Mouse (Mus musculus) stomach, embryonic 15.5 days (tissue): ENCODE data around the gene Znrf2. TPM values are rescaled to one million over a fixed set of nuclear protein-coding genes. Genes with fewer than 3 reads are reported as not detected.

Experiments used
- ATAC-seq: fragments of 200-750 bp; cut with Nextera tagmentation; 2 replicates; pipeline ENCODE4 v1.8.0; 2017; ENCODE audit warnings: low read depth, moderate number of reproducible peaks, moderate TSS enrichment; ENCODE audit not compliant: insufficient read depth, low FRiP score
- H3K27ac ChIP-seq: fragments of 300-500 bp; sonication (generic); 2 replicates; pipeline ENCODE4 v1.5.1; 2015; ENCODE audit warnings: mild to moderate bottlenecking, inconsistent platforms
- H3K27me3 ChIP-seq: fragments of 300-500 bp; sonication (generic); replicated peaks from 2 replicates; pipeline ENCODE4 v1.6.1; 2015; ENCODE audit warnings: inconsistent platforms
- H3K36me3 ChIP-seq: fragments of 300-500 bp; sonication (generic); 2 replicates; pipeline ENCODE4 v1.6.1; 2015; ENCODE audit warnings: inconsistent platforms
- H3K4me1 ChIP-seq: fragments of 300-500 bp; sonication (generic); 2 replicates; pipeline ENCODE4 v1.6.1; 2015; ENCODE audit warnings: inconsistent platforms
- H3K4me2 ChIP-seq: fragments of 300-500 bp; sonication (generic); 2 replicates; pipeline ENCODE4 v1.6.1; 2015; ENCODE audit warnings: mild to moderate bottlenecking, inconsistent platforms
- H3K4me3 ChIP-seq: fragments of 300-500 bp; sonication (generic); replicated peaks from 2 replicates; pipeline ENCODE4 v1.5.1; 2015; ENCODE audit warnings: inconsistent platforms
- H3K9ac ChIP-seq: fragments of 300-500 bp; sonication (generic); 2 replicates; pipeline ENCODE4 v1.6.1; 2015; ENCODE audit warnings: inconsistent platforms
- H3K9me3 ChIP-seq: fragments of 300-500 bp; sonication (generic); 2 replicates; pipeline ENCODE4 v1.6.1; 2016; ENCODE audit warnings: inconsistent platforms
- WGBS: fragments of 180-500 bp; shearing (Covaris S2); methylation state at CpG from one replicate; pipeline ENCODE4 v1.1.7; 2015; 5-methylcytosine and 5-hydroxymethylcytosine counted together
- polyA plus RNA-seq: library from polyadenylated mRNA; unstranded; fragments of >200 nt; fragmentation: Nextera tagmentation; extraction: Ambion mirVana; gene quantifications from 2 replicates; pipeline ENCODE4 v1.2.1, GENCODE M21; 2015

Znrf2 gene
- polyA plus RNA-seq, 1 experiment from 2014 or later = 5.3 TPM

- no peaks in the 10 kb centered on the region; the same call in 1 of the 2 replicates for H3K4me1 ChIP-seq
- no peak overlapping the region for H3K9ac ChIP-seq
- H3K36me3 ChIP-seq = no peaks in the 10 kb centered on the region
- no peak overlapping the region for H3K4me3 ChIP-seq
- no peak overlapping the region for H3K4me2 ChIP-seq
- WGBS = 46% methylated on average over 6 of the region's 6 CpGs
- no peaks in the 10 kb centered on the region for H3K27me3 ChIP-seq
- no peak overlapping the region for H3K27ac ChIP-seq
- no peaks in the 10 kb centered on the region for H3K9me3 ChIP-seq
- ATAC-seq = no peak
Observed at GRCm38 (mm10) chr6:54788493-54788892, 28.2 kb upstream of the Znrf2 start.

DNA sequence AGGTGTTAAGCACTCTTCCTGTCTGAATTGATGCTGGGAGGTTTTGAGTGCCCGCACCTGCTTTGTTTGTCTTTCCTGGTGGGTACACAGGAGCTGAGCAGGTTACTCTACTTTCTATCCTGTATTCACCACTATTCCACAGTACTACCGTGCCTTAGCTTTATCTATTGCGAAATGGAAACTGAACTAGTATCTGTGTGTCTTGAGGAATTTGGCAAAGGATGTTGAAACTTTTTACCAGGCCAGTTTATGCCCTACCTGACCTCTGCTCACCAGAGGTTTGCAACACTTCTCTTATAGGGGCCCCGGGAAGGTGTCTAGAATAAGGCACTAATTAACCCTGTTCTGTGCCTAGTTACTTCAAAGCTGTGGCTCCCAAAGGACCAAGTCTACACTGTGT, 27.6 kb upstream of the Znrf2 start:
- Histone ChIP-seq H3K4me3 (no peak overlapping the region), H3K27ac (no peak overlapping the region), H3K9me3 (no peaks in the 10 kb centered on the region), H3K27me3 (no peaks in the 10 kb centered on the region), H3K36me3 (no peaks in the 10 kb centered on the region), H3K9ac (no peak overlapping the region), H3K4me1 (no peaks in the 10 kb centered on the region; the same call in 1 of the 2 replicates), H3K4me2 (no peak overlapping the region)
- 66% methylated on average over 4 of the region's 4 CpGs for WGBS
- ATAC-seq = peak; percentile 53; the same call in 1 of the 2 replicates

GRCm38 (mm10) chr6:54790071-54790470, 26.6 kb upstream of the Znrf2 start:
- no peak overlapping the region for H3K4me3 ChIP-seq
- 70% methylated on average over 4 of the region's 4 CpGs for WGBS
- no peak overlapping the region for H3K4me2 ChIP-seq
- H3K27me3 ChIP-seq = no peaks in the 10 kb centered on the region
- no peak for ATAC-seq
- H3K36me3 ChIP-seq = no peaks in the 10 kb centered on the region
- no peaks in the 10 kb centered on the region for H3K9me3 ChIP-seq
- H3K27ac ChIP-seq = no peak overlapping the region
- H3K4me1 ChIP-seq = no peaks in the 10 kb centered on the region; the same call in 1 of the 2 replicates
- no peak overlapping the region for H3K9ac ChIP-seq

GRCm38 (mm10) chr6:54793853-54794252, 22.9 kb upstream of the Znrf2 start:
- no peak for ATAC-seq
- Histone ChIP-seq H3K4me1 (no peaks in the 10 kb centered on the region), H3K9me3 (no peaks in the 10 kb centered on the region), H3K9ac (no peak overlapping the region), H3K4me3 (no peak overlapping the region), H3K4me2 (no peak overlapping the region), H3K27me3 (no peaks in the 10 kb centered on the region), H3K27ac (no peak overlapping the region), H3K36me3 (no peaks in the 10 kb centered on the region)
- 88% methylated on average over 3 of the region's 3 CpGs for WGBS

- 72% methylated on average over 2 of the region's 2 CpGs for WGBS
- no peak overlapping the region for H3K9ac ChIP-seq
- no peak overlapping the region for H3K4me3 ChIP-seq
- H3K9me3 ChIP-seq = no peaks in the 10 kb centered on the region
- H3K27me3 ChIP-seq = no peaks in the 10 kb centered on the region
- H3K4me1 ChIP-seq = no peaks in the 10 kb centered on the region
- H3K4me2 ChIP-seq = no peak overlapping the region
- H3K27ac ChIP-seq = no peak overlapping the region
- no peak for ATAC-seq
- no peaks in the 10 kb centered on the region for H3K36me3 ChIP-seq
Observed at GRCm38 (mm10) chr6:54794372-54794771, 22.3 kb upstream of the Znrf2 start.

GRCm38 (mm10) chr6:54794991-54795390, 21.7 kb upstream of the Znrf2 start:
- no peaks in the 10 kb centered on the region for H3K27me3 ChIP-seq
- H3K9ac ChIP-seq = no peak overlapping the region
- ATAC-seq = no peak
- H3K4me1 ChIP-seq = no peaks in the 10 kb centered on the region
- H3K4me2 ChIP-seq = no peak overlapping the region
- H3K4me3 ChIP-seq = no peak overlapping the region
- no peak overlapping the region for H3K27ac ChIP-seq
- H3K36me3 ChIP-seq = no peaks in the 10 kb centered on the region
- H3K9me3 ChIP-seq = no peaks in the 10 kb centered on the region
- WGBS = 80% methylated on average over 5 of the region's 5 CpGs

- Histone ChIP-seq H3K27me3 (no peaks in the 10 kb centered on the region), H3K9ac (no peak overlapping the region), H3K27ac (no peak overlapping the region), H3K9me3 (no peaks in the 10 kb centered on the region), H3K4me1 (no peaks in the 10 kb centered on the region), H3K36me3 (no peaks in the 10 kb centered on the region), H3K4me3 (no peak overlapping the region), H3K4me2 (no peak overlapping the region)
- no peak for ATAC-seq
- 57% methylated on average over 5 of the region's 5 CpGs for WGBS
Observed at GRCm38 (mm10) chr6:54795971-54796370, 20.7 kb upstream of the Znrf2 start.

- no peak for ATAC-seq
- 38% methylated on average over 8 of the region's 8 CpGs for WGBS
- Histone ChIP-seq H3K4me3 (no peak overlapping the region), H3K4me2 (peak overlapping the region; percentile 16; the same call in 1 of the 2 replicates), H3K9me3 (no peaks in the 10 kb centered on the region), H3K9ac (no peak overlapping the region), H3K27ac (0 out of 2 replicates have a peak overlapping the region, but pooled peaks have one; percentile 17), H3K27me3 (no peaks in the 10 kb centered on the region), H3K36me3 (no peaks in the 10 kb centered on the region), H3K4me1 (peaks cover 11% of the 10 kb centered on the region; the same call in 1 of the 2 replicates)
Observed at GRCm38 (mm10) chr6:54802348-54802747, 14.4 kb upstream of the Znrf2 start.

DNA sequence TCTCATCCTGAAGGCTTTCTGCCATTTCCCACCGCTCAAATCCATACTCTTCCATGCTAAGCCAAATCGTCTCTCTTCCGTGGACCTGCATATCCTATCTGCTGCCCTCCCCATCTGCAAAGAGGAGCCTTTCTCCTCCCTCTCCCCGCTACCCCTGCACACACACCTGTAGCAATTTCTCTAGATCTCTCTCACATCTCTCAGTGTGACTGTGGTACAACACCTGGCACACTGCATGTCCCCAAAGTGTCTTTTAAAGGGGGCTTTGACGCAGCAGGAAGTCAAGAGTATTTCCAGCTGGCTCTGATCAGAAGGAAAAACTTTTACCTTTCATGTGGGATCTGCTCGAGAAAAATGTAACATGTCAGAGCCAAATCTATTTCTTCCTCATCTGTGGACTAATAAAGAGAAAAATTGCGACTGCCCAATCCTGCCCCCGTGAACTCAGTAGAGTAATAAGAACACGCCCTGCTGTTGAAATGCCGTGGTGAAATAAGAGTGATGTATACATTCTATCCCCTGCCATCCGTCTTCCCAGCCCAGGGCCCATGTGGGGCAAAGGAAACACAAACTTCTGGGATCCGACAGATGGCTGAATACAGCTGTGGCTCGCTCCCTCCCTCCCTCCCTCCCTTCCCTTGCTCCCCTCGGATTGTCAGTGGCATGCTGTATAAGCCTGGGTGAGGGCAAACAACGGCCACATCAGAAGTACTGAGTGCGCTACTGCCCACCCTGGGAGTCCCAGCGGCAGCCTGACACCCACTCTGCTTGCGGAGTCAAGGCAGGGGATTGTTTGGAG, 12.5 kb upstream of the Znrf2 start:
- Histone ChIP-seq H3K27me3 (no peaks in the 10 kb centered on the region), H3K27ac (no peak overlapping the region), H3K4me3 (no peak overlapping the region), H3K4me2 (no peak overlapping the region), H3K9me3 (no peaks in the 10 kb centered on the region), H3K36me3 (no peaks in the 10 kb centered on the region), H3K4me1 (peaks cover 11% of the 10 kb centered on the region; the same call in 1 of the 2 replicates), H3K9ac (no peak overlapping the region)
- no peak; the same call in 1 of the 2 replicates for ATAC-seq
- 34% methylated on average over 17 of the region's 18 CpGs for WGBS

DNA sequence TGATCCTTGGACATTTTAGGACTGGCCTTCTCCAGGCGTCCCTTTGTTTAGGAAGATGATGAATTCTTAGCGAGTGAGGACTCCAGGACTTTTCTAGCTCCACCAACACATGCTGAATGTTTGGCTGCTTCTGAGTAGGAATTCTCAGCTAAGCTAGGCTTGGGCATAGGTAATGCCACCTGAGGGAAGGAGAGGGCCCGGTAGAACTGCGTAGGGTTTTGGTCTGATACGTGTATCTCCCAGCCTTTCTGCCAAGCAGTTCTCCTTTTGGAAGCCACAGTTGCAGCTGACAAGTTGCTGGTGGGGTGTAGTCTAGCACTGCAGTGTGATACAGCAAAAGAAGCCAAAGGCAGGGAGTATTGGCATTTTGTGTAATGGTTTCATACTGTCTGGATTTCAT, 10.9 kb upstream of the Znrf2 start:
- no peak overlapping the region for H3K4me2 ChIP-seq
- H3K9ac ChIP-seq = no peak overlapping the region
- no peak overlapping the region for H3K27ac ChIP-seq
- no peaks in the 10 kb centered on the region for H3K36me3 ChIP-seq
- 87% methylated on average over 5 of the region's 5 CpGs for WGBS
- peaks cover 11% of the 10 kb centered on the region; the same call in 1 of the 2 replicates for H3K4me1 ChIP-seq
- no peak for ATAC-seq
- H3K4me3 ChIP-seq = no peak overlapping the region
- no peaks in the 10 kb centered on the region for H3K27me3 ChIP-seq
- H3K9me3 ChIP-seq = no peaks in the 10 kb centered on the region

DNA sequence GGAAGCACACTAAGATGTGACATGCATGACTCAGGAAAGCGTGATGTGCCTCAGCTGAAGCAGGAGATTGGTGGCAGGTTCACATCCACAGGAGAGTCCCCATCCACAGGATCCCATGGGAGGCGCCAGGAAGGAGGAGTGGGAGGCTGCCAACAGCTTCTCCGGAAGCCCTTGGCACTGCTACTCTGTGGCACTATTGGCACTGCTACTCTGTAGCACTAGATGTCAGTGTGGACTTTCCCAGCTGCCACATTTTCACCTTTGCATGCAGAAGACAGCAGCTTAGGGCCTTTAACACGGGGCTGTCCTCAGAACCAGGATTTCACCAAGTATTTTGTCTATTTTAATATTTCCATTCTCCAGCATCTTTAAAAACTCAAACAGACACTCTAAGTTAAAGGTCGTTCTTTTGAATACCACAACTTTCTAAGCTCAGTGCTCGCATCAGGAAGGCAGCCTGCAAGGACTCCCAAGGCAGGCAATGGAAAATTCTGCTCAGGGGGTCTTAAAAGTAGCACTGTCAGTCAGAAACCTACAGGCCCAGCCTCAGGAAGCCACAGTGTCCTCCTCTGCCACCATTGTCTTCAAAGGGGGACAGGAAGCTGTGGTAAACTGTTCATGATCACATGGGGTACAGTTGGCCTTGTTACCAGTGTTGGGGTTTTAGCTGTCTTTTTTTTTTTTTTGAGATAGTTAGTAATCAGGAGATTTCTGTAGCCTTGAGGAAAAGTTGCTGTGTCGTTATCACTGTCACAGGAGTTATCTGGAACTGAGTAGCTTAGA, 7.0 kb upstream of the Znrf2 start:
- 64% methylated on average over 7 of the region's 7 CpGs for WGBS
- H3K27me3 ChIP-seq = no peaks in the 10 kb centered on the region
- no peak overlapping the region for H3K27ac ChIP-seq
- no peaks in the 10 kb centered on the region for H3K9me3 ChIP-seq
- H3K4me3 ChIP-seq = no peak overlapping the region
- no peak overlapping the region for H3K9ac ChIP-seq
- H3K36me3 ChIP-seq = no peaks in the 10 kb centered on the region
- ATAC-seq = no peak
- H3K4me1 ChIP-seq = peaks cover 12% of the 10 kb centered on the region; the same call in 1 of the 2 replicates
- H3K4me2 ChIP-seq = no peak overlapping the region

DNA sequence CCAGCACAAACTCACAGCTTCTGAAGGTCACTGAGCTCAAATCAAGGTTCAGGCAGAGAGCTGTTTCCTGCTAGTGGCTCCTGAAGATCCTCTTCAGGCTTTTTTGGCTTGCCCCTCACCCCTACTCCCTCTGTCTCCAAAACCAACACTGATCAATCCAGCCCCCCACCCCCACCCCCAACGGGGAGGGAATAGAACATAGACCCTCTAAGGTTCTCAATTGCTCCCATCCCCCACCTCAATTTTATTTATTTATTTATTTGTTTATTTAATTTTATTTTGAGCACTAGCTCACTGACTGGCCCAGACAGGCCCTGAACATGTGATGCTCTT, 6.4 kb upstream of the Znrf2 start:
- H3K36me3 ChIP-seq = no peaks in the 10 kb centered on the region
- H3K4me1 ChIP-seq = 0 out of 2 replicates have a peak, but pooled peaks cover 9% of the 10 kb centered on the region
- WGBS = 52% methylated on average over 1 of the region's 1 CpGs
- no peak overlapping the region for H3K4me2 ChIP-seq
- no peak overlapping the region for H3K27ac ChIP-seq
- no peaks in the 10 kb centered on the region for H3K27me3 ChIP-seq
- no peak overlapping the region for H3K4me3 ChIP-seq
- H3K9me3 ChIP-seq = no peaks in the 10 kb centered on the region
- ATAC-seq = no peak
- no peak overlapping the region for H3K9ac ChIP-seq
